Mouse (Mus musculus) CH12.LX (cell line): ENCODE results near the gene Plcg1. TPM values are rescaled to one million over a fixed set of nuclear protein-coding genes. Genes with fewer than 3 reads are reported as not detected.
A peak's percentile ranks its signal among the peaks of the same experiment; 100 is the strongest.

Experiments
- DNase-seq: peaks from one replicate; pipeline ENCODE4 v3.0.0-alpha.2; 2013; ENCODE audit errors: extremely low read depth
- H3K27ac ChIP-seq: 2 replicates; pipeline ENCODE4 v1.5.1; 2012; ENCODE audit warnings: low read depth, mild to moderate bottlenecking, control low read depth, moderate library complexity; ENCODE audit not compliant: insufficient read depth
- H3K27me3 ChIP-seq: replicated peaks from 2 replicates; pipeline ENCODE3; 2012; ENCODE audit warnings: inconsistent platforms
- H3K36me3 ChIP-seq, 2 experiments: replicated peaks in 1 of 2; 2 replicates each; pipeline versions ENCODE3 to v1.6.1; 2012; ENCODE audit warnings: inconsistent platforms in 1 of 2, low read length in 1 of 2, mild to moderate bottlenecking in 1 of 2, mixed read lengths in 1 of 2, moderate library complexity in 1 of 2; ENCODE audit not compliant: control insufficient read depth in 1 of 2, insufficient read depth in 1 of 2
- H3K4me1 ChIP-seq, 2 experiments: 2 replicates each; pipeline ENCODE4 v1.6.1; 2012; ENCODE audit warnings: inconsistent platforms in 1 of 2, moderate library complexity in 1 of 2; ENCODE audit not compliant: insufficient read depth in 2 of 2, control insufficient read depth in 1 of 2
- H3K4me2 ChIP-seq: 2 replicates; pipeline ENCODE4 v1.6.1; 2012; ENCODE audit warnings: low read depth, mild to moderate bottlenecking, control low read depth; ENCODE audit not compliant: poor library complexity, insufficient read depth, severe bottlenecking
- H3K4me3 ChIP-seq, 3 experiments: fragments of 150-350 bp in 1 of 3; sonication (generic) in 1 of 3; replicated peaks in 1 of 3; 2 replicates each; pipeline versions ENCODE3 to v1.5.1; 2011 to 2012; ENCODE audit warnings: low read depth in 2 of 3, low read length in 2 of 3, mild to moderate bottlenecking in 2 of 3, moderate library complexity in 2 of 3, control low read depth in 1 of 3, improper control_type of control experiment in 1 of 3, inconsistent platforms in 1 of 3, mixed read lengths in 1 of 3; ENCODE audit not compliant: poor library complexity in 1 of 3
- H3K79me2 ChIP-seq: replicated peaks from 2 replicates; pipeline ENCODE4 v1.6.1; 2012; ENCODE audit warnings: mild to moderate bottlenecking, moderate library complexity; ENCODE audit not compliant: control insufficient read depth, poor library complexity, insufficient read depth, severe bottlenecking; ENCODE audit errors: extremely low read depth
- H3K9ac ChIP-seq: 2 replicates; pipeline ENCODE4 v1.6.1; 2012; ENCODE audit warnings: low read depth, mild to moderate bottlenecking, control low read depth, moderate library complexity; ENCODE audit not compliant: insufficient read depth
- H3K9me3 ChIP-seq: replicated peaks from 2 replicates; pipeline ENCODE3; 2012; ENCODE audit warnings: low read length, inconsistent platforms, mixed read lengths
- BHLHE40 ChIP-seq: IDR thresholded peaks from 2 replicates; pipeline ENCODE4 v1.6.1; 2011; ENCODE audit warnings: mild to moderate bottlenecking, low read depth, low read length, improper control_type of control experiment
- CHD2 ChIP-seq: IDR thresholded peaks from 2 replicates; pipeline ENCODE4 v1.6.1; 2011; ENCODE audit warnings: low read length, improper control_type of control experiment
- CTCF ChIP-seq, 2 experiments: IDR thresholded peaks in 1 of 2; conservative IDR thresholded peaks in 1 of 2; 2 replicates each; pipeline ENCODE4 v1.5.1; 2011 to 2012; ENCODE audit warnings: low read depth in 2 of 2, low read length in 2 of 2, improper control_type of control experiment in 1 of 2, inconsistent platforms in 1 of 2, mild to moderate bottlenecking in 1 of 2, moderate library complexity in 1 of 2
- HCFC1 ChIP-seq: IDR thresholded peaks from 2 replicates; pipeline ENCODE4 v1.6.1; 2012; ENCODE audit warnings: low read depth, mild to moderate bottlenecking, inconsistent platforms, low read length, improper control_type of control experiment
- JUN ChIP-seq: IDR thresholded peaks from 2 replicates; pipeline ENCODE4 v1.6.1; 2011; ENCODE audit warnings: low read depth, mild to moderate bottlenecking, low read length, improper control_type of control experiment, moderate library complexity; ENCODE audit not compliant: insufficient read depth
- KAT2A ChIP-seq: IDR thresholded peaks from 2 replicates; pipeline ENCODE4 v1.6.1; 2012; ENCODE audit warnings: low read length, improper control_type of control experiment, inconsistent platforms; ENCODE audit not compliant: insufficient replicate concordance
- MAFK ChIP-seq: IDR thresholded peaks from 2 replicates; pipeline ENCODE4 v1.6.1; 2011; ENCODE audit warnings: low read length, improper control_type of control experiment; ENCODE audit not compliant: insufficient replicate concordance
- MAX ChIP-seq: IDR thresholded peaks from 2 replicates; pipeline ENCODE4 v1.6.1; 2011; ENCODE audit warnings: low read length, improper control_type of control experiment
- MEF2A ChIP-seq: IDR thresholded peaks from 2 replicates; pipeline ENCODE4 v1.6.1; 2014; ENCODE audit warnings: low read depth, mild to moderate bottlenecking, inconsistent platforms, low read length, improper control_type of control experiment, borderline replicate concordance
- NELFE ChIP-seq: IDR thresholded peaks from 2 replicates; pipeline ENCODE4 v1.6.1; 2011; ENCODE audit warnings: low read depth, low read length, improper control_type of control experiment
- NRF1 ChIP-seq: IDR thresholded peaks from 2 replicates; pipeline ENCODE4 v1.6.1; 2014; ENCODE audit warnings: low read depth, mild to moderate bottlenecking, inconsistent platforms, low read length, improper control_type of control experiment, moderate library complexity
- PAX5 ChIP-seq: IDR thresholded peaks from 2 replicates; pipeline ENCODE4 v1.6.1; 2012; ENCODE audit warnings: low read length, inconsistent platforms, mixed read lengths
- POLR2A ChIP-seq: IDR thresholded peaks from 2 replicates; pipeline ENCODE4 v1.6.1; 2011; ENCODE audit warnings: low read depth, mild to moderate bottlenecking, improper control_type of control experiment, low read length
- RAD21 ChIP-seq: IDR thresholded peaks from 2 replicates; pipeline ENCODE4 v1.6.1; 2011; ENCODE audit warnings: low read depth, mild to moderate bottlenecking, low read length, improper control_type of control experiment, moderate library complexity
- SMC3 ChIP-seq: IDR thresholded peaks from 2 replicates; pipeline ENCODE4 v1.6.1; 2011; ENCODE audit warnings: low read depth, low read length, improper control_type of control experiment
- TBP ChIP-seq: conservative IDR thresholded peaks from 2 replicates; pipeline ENCODE4 v1.6.1; 2011; ENCODE audit warnings: low read depth, low read length, improper control_type of control experiment
- TCF12 ChIP-seq: IDR thresholded peaks from 2 replicates; pipeline ENCODE4 v1.6.1; 2014; ENCODE audit warnings: low read depth, mild to moderate bottlenecking, inconsistent platforms, low read length, improper control_type of control experiment
- UBTF ChIP-seq: IDR thresholded peaks from 2 replicates; pipeline ENCODE4 v1.6.1; 2012; ENCODE audit warnings: low read depth, mild to moderate bottlenecking, inconsistent platforms, low read length, improper control_type of control experiment, moderate library complexity
- USF1 ChIP-seq: IDR thresholded peaks from 2 replicates; pipeline ENCODE4 v1.6.1; 2014; ENCODE audit warnings: low read depth, mild to moderate bottlenecking, inconsistent platforms, low read length, improper control_type of control experiment
- USF2 ChIP-seq: conservative IDR thresholded peaks from 2 replicates; pipeline ENCODE4 v1.6.1; 2011; ENCODE audit warnings: low read depth, low read length, improper control_type of control experiment
- ZMIZ1 ChIP-seq: IDR thresholded peaks from 2 replicates; pipeline ENCODE4 v1.6.1; 2012; ENCODE audit warnings: low read depth, mild to moderate bottlenecking, inconsistent platforms, low read length, improper control_type of control experiment
- ZNF384 ChIP-seq: IDR thresholded peaks from 2 replicates; pipeline ENCODE4 v1.6.1; 2012; ENCODE audit warnings: low read depth, low read length, improper control_type of control experiment, inconsistent platforms
- dilution Hi-C: fragments of 300-500 bp; cut with MboI; formaldehyde crosslinking; loops from 2 replicates; pipeline ENCODE4 v1.14.3; 2020; ENCODE audit warnings: low sequenced_read_pairs; ENCODE audit not compliant: extremely low pct_unique_long_range_greater_than_20kb, extremely low pct_ligation_motif_present
- in situ Hi-C: fragments of 300-500 bp; cut with MboI; formaldehyde crosslinking; loops from 3 replicates; pipeline ENCODE4 v1.14.3; 2019; ENCODE audit warnings: low sequenced_read_pairs, low pct_ligation_motif_present, low pct_unique_long_range_greater_than_20kb, mixed read lengths
- polyA plus RNA-seq: library from polyadenylated mRNA; unstranded; fragments of >175 nt; gene quantifications from 2 replicates; pipeline ENCODE4 v1.2.1, GENCODE M21; 2012; ENCODE audit warnings: low read depth; ENCODE audit not compliant: insufficient read length
- total RNA-seq, 2 experiments: library from RNA; depleted of rRNA; stranded (reverse); fragments of 300-350 nt in 1 of 2; fragments of >200 nt in 1 of 2; gene quantifications; 2 replicates each; pipeline ENCODE4 v1.2.3; 2012 to 2014

The Plcg1 gene
- total and polyA plus RNA-seq, 3 experiments: 15.5 to 28.1 (median 17.6) TPM

GRCm38 (mm10) chr2:160717269-160717668 lies 13.8 kb upstream of the Plcg1 start:
- Histone ChIP-seq H3K27me3 (no peaks in the 10 kb centered on the region), H3K4me1 (peaks cover 0 to 1% of the 10 kb centered on the region in 2 experiments; a peak in 2 of 4 replicates), H3K79me2 (peaks cover 7% of the 10 kb centered on the region; the same call in 1 of the 2 replicates), H3K27ac (no peak overlapping the region), H3K36me3 (peaks cover 71 to 92% of the 10 kb centered on the region in 2 experiments), H3K9me3 (no peaks in the 10 kb centered on the region), H3K4me3 (no peak overlapping the region), H3K9ac (no peak overlapping the region), H3K4me2 (no peak overlapping the region)
- dilution Hi-C loops (no loop called here), in situ Hi-C loops (loop anchor here (10.0 kb wide), 1 partner anchor 168 kb away; the partner anchor contains the start of gene Lpin3)
- peak; percentile 63 for DNase-seq
- TF ChIP-seq RAD21 (no peak), CTCF (conservative IDR thresholded peaks at IDR 0.05 in 1 of 2, IDR thresholded peaks at IDR 0.05 in 1 of 2; ENCODE audit: low read depth in 2 of 2, low read length in 2 of 2) (peak; percentile 44 to 72; a peak in 3 of 4 replicates), ZNF384 (no peak), JUN (no peak), SMC3 (peak; percentile 71)

GRCm38 (mm10) chr2:160718811-160719210 lies 12.3 kb upstream of the Plcg1 start:
- dilution Hi-C loops (no loop called here), in situ Hi-C loops (loop anchor here (10.0 kb wide), 1 partner anchor 166 kb away; the partner anchor contains the start of gene Lpin3)
- peaks cover 73 to 91% of the 10 kb centered on the region in 2 experiments for H3K36me3 ChIP-seq
- no peak for DNase-seq
- no peak overlapping the region for H3K4me3 ChIP-seq
- H3K27ac ChIP-seq: no peak overlapping the region
- H3K9ac ChIP-seq: no peak overlapping the region
- H3K9me3 ChIP-seq: no peaks in the 10 kb centered on the region
- H3K27me3 ChIP-seq: no peaks in the 10 kb centered on the region
- H3K79me2 ChIP-seq: peaks cover 7% of the 10 kb centered on the region; the same call in 1 of the 2 replicates
- no peak overlapping the region for H3K4me2 ChIP-seq
- TF ChIP-seq NRF1: no peak
- no peak for TF ChIP-seq POLR2A
- TF ChIP-seq MAX: no peak
- TF ChIP-seq MEF2A: no peak
- no peak for TF ChIP-seq NELFE
- no peak for TF ChIP-seq USF1
- no peak for TF ChIP-seq TBP
- no peak for TF ChIP-seq CHD2
- TF ChIP-seq UBTF: no peak
- no peak for TF ChIP-seq MAFK
- TF ChIP-seq PAX5: no peak
- no peak for TF ChIP-seq BHLHE40
- no peak for TF ChIP-seq SMC3
- TF ChIP-seq HCFC1: no peak
- no peak for TF ChIP-seq ZMIZ1
- TF ChIP-seq TCF12: no peak
- TF ChIP-seq USF2: no peak
- TF ChIP-seq KAT2A: no peak
- no peak for TF ChIP-seq JUN
- no peaks in the 10 kb centered on the region for H3K4me1 ChIP-seq
